Mouse (Mus musculus) C2C12 (cell line): ENCODE data around the gene Pex7. TPM values are rescaled to one million over a fixed set of nuclear protein-coding genes. Genes with fewer than 3 reads are reported as not detected.

ENCODE experiments used
- H3K27me3 ChIP-seq: one replicate; pipeline ENCODE4 v1.6.1; 2011; ENCODE audit not compliant: control insufficient read depth, insufficient read depth, insufficient read length
- H3K36me3 ChIP-seq: one replicate; pipeline ENCODE4 v1.6.1; 2011; ENCODE audit not compliant: control insufficient read depth, insufficient read depth
- H3K4me3 ChIP-seq: one replicate; pipeline ENCODE4 v1.5.1; 2011; ENCODE audit warnings: mild to moderate bottlenecking, control low read depth; ENCODE audit not compliant: poor library complexity, insufficient read depth, severe bottlenecking
- H3K79me2 ChIP-seq: one replicate; pipeline ENCODE4 v1.6.1; 2011; ENCODE audit not compliant: control insufficient read depth, insufficient read depth
- H3K79me3 ChIP-seq: one replicate; pipeline ENCODE4 v1.6.1; 2011; ENCODE audit warnings: low read depth, control low read depth
- H3ac ChIP-seq: one replicate; pipeline ENCODE3; 2011; ENCODE audit warnings: low read depth; ENCODE audit not compliant: control insufficient read depth, insufficient read length
- CEBPB ChIP-seq: IDR thresholded peaks from one replicate; pipeline ENCODE4 v1.6.1; 2011; ENCODE audit warnings: low read depth, mild to moderate bottlenecking, control low read depth, moderate library complexity
- CTCF ChIP-seq: IDR thresholded peaks from one replicate; pipeline ENCODE4 v1.5.1; 2011; ENCODE audit not compliant: control insufficient read depth, insufficient read depth, insufficient read length
- FOSL1 ChIP-seq: IDR thresholded peaks from one replicate; pipeline ENCODE4 v1.8.0; 2011; ENCODE audit warnings: mild to moderate bottlenecking, low read length; ENCODE audit not compliant: poor library complexity, insufficient read depth, severe bottlenecking
- MAX ChIP-seq: IDR thresholded peaks from one replicate; pipeline ENCODE4 v1.6.1; 2011; ENCODE audit warnings: mild to moderate bottlenecking, control low read depth
- MYOD1 ChIP-seq: IDR thresholded peaks from one replicate; pipeline ENCODE4 v1.6.1; 2011; ENCODE audit warnings: low read depth; ENCODE audit not compliant: control insufficient read depth, insufficient read length
- MYOG ChIP-seq: IDR thresholded peaks from one replicate; pipeline ENCODE4 v1.6.1; 2011; ENCODE audit not compliant: control insufficient read depth, insufficient read length; ENCODE audit errors: extremely low read depth
- USF1 ChIP-seq: IDR thresholded peaks from one replicate; pipeline ENCODE4 v1.6.1; 2011; ENCODE audit warnings: low read depth, mild to moderate bottlenecking, control low read depth, moderate library complexity
- polyA plus RNA-seq: library from polyadenylated mRNA; unstranded; fragments of >200 nt; fragmentation: generic; extraction: Trizol; gene quantifications from one replicate; pipeline ENCODE4 v1.2.1, GENCODE M21; 2012; ENCODE audit warnings: missing spikeins

Pex7 gene
- polyA plus RNA-seq, 1 experiment = 5.0 TPM

DNA sequence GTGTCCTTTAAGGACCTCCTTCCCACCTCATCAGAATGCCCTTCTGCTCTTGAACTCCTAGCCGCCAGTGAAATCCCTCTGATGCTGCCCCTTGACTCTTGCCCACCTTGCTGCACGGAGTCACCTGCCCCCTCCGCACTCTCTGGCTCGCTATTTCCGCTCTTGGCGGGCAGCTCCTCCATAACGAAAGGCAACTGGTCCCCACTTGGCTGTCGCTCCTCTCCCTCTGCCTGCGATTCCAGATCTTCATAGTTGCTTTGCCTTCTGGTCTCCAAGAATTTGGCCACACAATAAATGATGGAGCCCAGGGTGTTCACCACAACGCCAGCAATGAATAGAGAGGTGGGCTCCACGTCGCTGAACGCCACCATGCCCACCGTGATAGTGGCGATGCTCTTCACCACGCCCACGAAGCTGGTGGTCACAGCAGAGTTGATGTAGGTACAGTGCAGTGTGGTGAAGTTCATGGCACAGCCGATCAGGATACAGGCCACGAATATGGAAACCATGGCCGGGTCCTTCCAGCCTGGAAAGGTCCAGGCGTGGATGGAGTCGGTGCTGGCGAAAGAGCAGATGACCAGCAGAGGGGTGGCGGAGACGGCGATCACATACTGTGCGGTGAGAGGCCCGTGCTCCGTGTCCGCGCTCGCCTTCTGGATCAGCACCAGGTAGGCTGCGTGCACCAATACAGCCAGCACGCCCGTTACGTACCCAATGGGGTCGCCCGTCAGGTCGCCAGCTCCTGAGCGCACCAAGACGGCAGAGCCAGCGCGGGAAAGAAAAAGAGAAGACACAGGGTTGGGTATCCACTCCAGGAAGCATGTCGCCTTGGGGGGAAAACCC is 58.3 kb downstream of the Pex7 start:
- no peaks in the 10 kb centered on the region for H3K79me3 ChIP-seq
- no peaks in the 10 kb centered on the region for H3K36me3 ChIP-seq
- peaks cover 53% of the 10 kb centered on the region for H3K27me3 ChIP-seq
- H3K79me2 ChIP-seq = no peaks in the 10 kb centered on the region
- TF ChIP-seq CEBPB = no peak
- no peak for TF ChIP-seq USF1
- no peak for TF ChIP-seq FOSL1
- no peak for TF ChIP-seq CTCF
- TF ChIP-seq MYOG = no peak
- no peak for TF ChIP-seq MYOD1
- no peak for TF ChIP-seq MAX
- H3ac ChIP-seq = no peak overlapping the region
- H3K4me3 ChIP-seq = no peak overlapping the region

DNA sequence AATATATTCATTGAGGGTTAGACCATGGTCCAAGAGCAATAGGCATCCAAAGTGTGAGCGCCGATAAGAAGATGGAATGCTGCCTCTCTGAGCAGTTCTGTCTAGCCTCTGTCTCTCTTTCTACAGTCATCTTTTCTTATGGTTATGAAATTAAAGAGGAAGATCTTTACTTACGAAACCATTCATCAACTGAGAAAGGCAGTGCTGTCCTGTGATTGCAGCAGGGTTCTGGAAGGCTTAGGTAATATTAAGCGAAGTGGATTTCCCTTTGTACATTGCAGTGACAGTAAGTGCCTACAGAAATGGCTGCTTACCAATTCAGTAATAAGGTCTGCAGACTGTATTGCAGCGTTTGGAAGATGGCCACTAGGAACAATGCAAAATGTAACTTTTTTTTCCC is 67.7 kb downstream of the Pex7 start:
- no peaks in the 10 kb centered on the region for H3K36me3 ChIP-seq
- no peaks in the 10 kb centered on the region for H3K79me3 ChIP-seq
- no peak for TF ChIP-seq MYOD1
- no peak for TF ChIP-seq MYOG
- no peak for TF ChIP-seq MAX
- no peak for TF ChIP-seq CEBPB
- no peak for TF ChIP-seq FOSL1
- no peak for TF ChIP-seq USF1
- no peak for TF ChIP-seq CTCF
- H3K4me3 ChIP-seq = no peak overlapping the region
- peaks cover 35% of the 10 kb centered on the region for H3K27me3 ChIP-seq
- H3K79me2 ChIP-seq = no peaks in the 10 kb centered on the region
- H3ac ChIP-seq = no peak overlapping the region

DNA sequence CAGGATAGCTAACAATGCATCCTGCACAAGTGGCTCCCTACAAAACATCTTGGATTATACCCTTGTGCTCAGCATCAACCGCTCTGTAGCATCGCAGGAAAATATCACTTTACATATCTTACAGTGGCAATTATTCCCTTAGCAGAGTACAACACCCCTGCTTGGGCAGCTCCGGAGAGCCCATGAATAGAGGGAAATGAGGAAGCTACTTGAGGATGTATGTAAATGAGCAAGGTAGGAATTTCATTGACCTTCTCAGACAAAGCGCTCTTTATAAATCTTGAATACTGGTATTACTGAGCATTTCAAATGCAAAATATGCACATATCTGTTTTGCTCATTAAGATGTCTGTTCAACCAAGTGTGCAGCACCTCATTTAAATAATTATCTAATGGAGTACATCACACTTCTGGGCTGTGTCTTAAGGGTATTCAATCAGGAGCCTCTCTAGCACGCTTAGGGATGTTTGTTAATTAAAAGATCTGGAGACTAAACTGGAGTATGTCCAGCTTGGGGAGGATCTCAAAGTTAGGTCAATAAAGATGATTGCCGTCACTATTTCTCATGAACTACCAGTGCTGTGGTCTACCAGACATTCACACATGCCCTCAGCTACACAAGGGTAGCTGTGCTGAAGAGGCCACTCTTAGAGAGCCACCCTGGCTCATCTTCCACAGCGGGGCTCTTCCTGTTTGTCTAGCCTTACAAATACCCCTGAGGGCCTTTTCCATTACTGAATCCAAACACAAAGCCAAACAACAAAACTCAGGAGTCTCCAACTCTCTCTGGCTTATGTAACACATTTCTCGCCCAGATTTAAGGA is 71.4 kb downstream of the Pex7 start:
- Histone ChIP-seq H3K27me3 (peaks cover 34% of the 10 kb centered on the region), H3K4me3 (no peak overlapping the region), H3ac (no peak overlapping the region), H3K79me2 (no peaks in the 10 kb centered on the region), H3K36me3 (no peaks in the 10 kb centered on the region), H3K79me3 (no peaks in the 10 kb centered on the region)
- TF ChIP-seq FOSL1 = no peak
- no peak for TF ChIP-seq CTCF
- TF ChIP-seq MAX = no peak
- TF ChIP-seq MYOG = no peak
- TF ChIP-seq USF1 = no peak
- TF ChIP-seq CEBPB = no peak
- TF ChIP-seq MYOD1 = no peak

DNA sequence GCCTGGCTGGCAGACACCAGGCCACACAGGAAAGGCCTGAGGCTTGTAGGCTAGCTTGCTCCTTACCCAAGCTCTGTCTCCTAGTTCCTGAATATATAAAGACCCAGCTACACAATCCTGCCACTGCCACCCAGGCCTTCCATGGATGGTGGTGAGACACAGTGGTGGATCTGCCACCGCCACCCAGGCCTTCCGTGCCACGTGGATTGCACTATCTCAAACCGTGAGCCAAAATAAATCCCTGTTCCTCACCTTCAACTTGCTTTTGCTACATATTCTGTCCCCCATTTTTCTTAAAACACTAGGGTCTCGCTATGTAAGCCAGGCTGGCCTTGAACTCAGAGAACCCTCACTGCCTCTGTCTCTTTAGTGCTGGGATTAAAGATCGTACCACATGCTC is 73.3 kb downstream of the Pex7 start:
- peaks cover 41% of the 10 kb centered on the region for H3K27me3 ChIP-seq

DNA sequence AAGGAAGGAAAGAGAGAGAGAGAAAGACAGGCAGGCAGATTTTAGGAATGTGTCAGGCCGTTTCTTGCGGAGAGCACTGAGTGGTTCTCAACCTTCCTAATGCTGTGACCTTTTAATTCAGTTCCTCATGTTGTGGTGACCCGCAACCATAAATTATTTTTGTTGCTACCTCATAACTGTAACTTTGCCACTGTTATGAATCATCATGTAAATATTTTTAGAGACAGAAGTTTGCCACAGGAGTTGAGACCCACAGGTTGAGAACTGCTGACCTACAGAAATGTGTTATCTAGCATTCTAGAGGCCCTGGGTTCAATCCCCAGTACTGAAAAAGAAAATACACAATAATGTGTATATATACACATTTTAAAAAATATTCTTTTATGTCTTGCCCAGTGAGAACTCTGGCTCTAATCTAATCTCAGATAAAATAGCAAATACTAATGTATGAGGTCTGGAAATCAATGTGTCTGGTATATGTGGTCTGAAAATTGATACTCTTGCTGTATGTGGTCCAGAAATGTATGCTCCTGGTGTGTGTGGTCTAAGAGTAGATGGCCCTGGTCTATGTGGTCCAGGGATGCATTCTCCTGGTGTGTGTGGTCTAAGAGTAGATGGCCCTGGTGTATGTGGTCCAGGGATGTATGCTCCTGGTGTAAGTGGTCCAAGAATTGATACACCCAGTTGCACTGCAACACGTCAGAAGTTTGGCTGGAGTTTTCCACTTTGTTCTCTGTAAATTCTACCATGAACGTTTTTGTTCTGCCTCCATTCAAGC is 76.2 kb downstream of the Pex7 start:
- Histone ChIP-seq H3K4me3 (no peak overlapping the region), H3ac (no peak overlapping the region), H3K79me2 (no peaks in the 10 kb centered on the region), H3K79me3 (no peaks in the 10 kb centered on the region), H3K27me3 (peaks cover 55% of the 10 kb centered on the region), H3K36me3 (no peaks in the 10 kb centered on the region)
- no peak for TF ChIP-seq CEBPB
- TF ChIP-seq MAX = no peak
- TF ChIP-seq CTCF = no peak
- TF ChIP-seq USF1 = no peak
- TF ChIP-seq MYOG = no peak
- TF ChIP-seq MYOD1 = no peak
- TF ChIP-seq FOSL1 = no peak

More for the DNA sequence above, 73.3 kb downstream of the Pex7 start:
- Histone ChIP-seq H3K36me3 (no peaks in the 10 kb centered on the region), H3ac (no peak overlapping the region), H3K79me2 (no peaks in the 10 kb centered on the region), H3K79me3 (no peaks in the 10 kb centered on the region), H3K4me3 (no peak overlapping the region)
- no peak for TF ChIP-seq MAX
- no peak for TF ChIP-seq FOSL1
